Mouse (Mus musculus) C2C12 (cell line): Measurements from ENCODE around the gene Gm11037. TPM values are rescaled to one million over a fixed set of nuclear protein-coding genes. Genes with fewer than 3 reads are reported as not detected.
A peak's percentile ranks its signal among the peaks of the same experiment; 100 is the strongest.

Experiments
- H3K27me3 ChIP-seq: one replicate; pipeline ENCODE4 v1.6.1; 2011; ENCODE audit not compliant: control insufficient read depth, insufficient read depth, insufficient read length
- H3K36me3 ChIP-seq: one replicate; pipeline ENCODE4 v1.6.1; 2011; ENCODE audit not compliant: control insufficient read depth, insufficient read depth
- H3K4me3 ChIP-seq: one replicate; pipeline ENCODE4 v1.5.1; 2011; ENCODE audit warnings: mild to moderate bottlenecking, control low read depth; ENCODE audit not compliant: poor library complexity, insufficient read depth, severe bottlenecking
- H3K79me2 ChIP-seq: one replicate; pipeline ENCODE4 v1.6.1; 2011; ENCODE audit not compliant: control insufficient read depth, insufficient read depth
- H3K79me3 ChIP-seq: one replicate; pipeline ENCODE4 v1.6.1; 2011; ENCODE audit warnings: low read depth, control low read depth
- H3ac ChIP-seq: one replicate; pipeline ENCODE3; 2011; ENCODE audit warnings: low read depth; ENCODE audit not compliant: control insufficient read depth, insufficient read length
- CEBPB ChIP-seq: IDR thresholded peaks from one replicate; pipeline ENCODE4 v1.6.1; 2011; ENCODE audit warnings: low read depth, mild to moderate bottlenecking, control low read depth, moderate library complexity
- CTCF ChIP-seq: IDR thresholded peaks from one replicate; pipeline ENCODE4 v1.5.1; 2011; ENCODE audit not compliant: control insufficient read depth, insufficient read depth, insufficient read length
- FOSL1 ChIP-seq: IDR thresholded peaks from one replicate; pipeline ENCODE4 v1.8.0; 2011; ENCODE audit warnings: mild to moderate bottlenecking, low read length; ENCODE audit not compliant: poor library complexity, insufficient read depth, severe bottlenecking
- MAX ChIP-seq: IDR thresholded peaks from one replicate; pipeline ENCODE4 v1.6.1; 2011; ENCODE audit warnings: mild to moderate bottlenecking, control low read depth
- MYOD1 ChIP-seq: IDR thresholded peaks from one replicate; pipeline ENCODE4 v1.6.1; 2011; ENCODE audit warnings: low read depth; ENCODE audit not compliant: control insufficient read depth, insufficient read length
- MYOG ChIP-seq: IDR thresholded peaks from one replicate; pipeline ENCODE4 v1.6.1; 2011; ENCODE audit not compliant: control insufficient read depth, insufficient read length; ENCODE audit errors: extremely low read depth
- USF1 ChIP-seq: IDR thresholded peaks from one replicate; pipeline ENCODE4 v1.6.1; 2011; ENCODE audit warnings: low read depth, mild to moderate bottlenecking, control low read depth, moderate library complexity
- polyA plus RNA-seq: library from polyadenylated mRNA; unstranded; fragments of >200 nt; fragmentation: generic; extraction: Trizol; gene quantifications from one replicate; pipeline ENCODE4 v1.2.1, GENCODE M21; 2012; ENCODE audit warnings: missing spikeins

Gene Gm11037
- polyA plus RNA-seq, 1 experiment, result not detected

DNA sequence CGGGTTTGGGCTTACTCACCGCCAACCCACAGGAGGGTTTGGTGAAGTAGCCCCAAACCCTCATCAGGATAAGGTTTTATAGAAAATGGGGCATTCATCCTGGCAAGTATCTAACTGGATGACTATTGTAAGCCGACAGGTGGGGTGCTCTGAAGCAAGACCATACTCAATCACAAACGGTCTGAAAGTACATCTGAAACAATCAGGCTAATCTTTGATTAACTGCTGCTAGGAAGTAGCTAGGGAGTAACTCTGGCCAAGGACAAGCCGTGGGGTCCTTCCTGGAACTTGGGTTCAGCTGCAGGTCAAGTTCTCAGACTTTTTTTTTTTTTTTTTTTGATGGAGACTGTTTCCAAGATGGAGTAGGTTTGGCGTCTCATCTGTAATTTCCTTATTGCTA is 34.7 kb downstream of the Gm11037 start:
- H3K36me3 ChIP-seq, result no peaks in the 10 kb centered on the region
- no peaks in the 10 kb centered on the region for H3K27me3 ChIP-seq
- no peak overlapping the region for H3K4me3 ChIP-seq
- TF ChIP-seq CTCF, result no peak
- no peak for TF ChIP-seq MYOG
- no peak overlapping the region for H3ac ChIP-seq
- no peaks in the 10 kb centered on the region for H3K79me2 ChIP-seq
- H3K79me3 ChIP-seq, result no peaks in the 10 kb centered on the region

DNA sequence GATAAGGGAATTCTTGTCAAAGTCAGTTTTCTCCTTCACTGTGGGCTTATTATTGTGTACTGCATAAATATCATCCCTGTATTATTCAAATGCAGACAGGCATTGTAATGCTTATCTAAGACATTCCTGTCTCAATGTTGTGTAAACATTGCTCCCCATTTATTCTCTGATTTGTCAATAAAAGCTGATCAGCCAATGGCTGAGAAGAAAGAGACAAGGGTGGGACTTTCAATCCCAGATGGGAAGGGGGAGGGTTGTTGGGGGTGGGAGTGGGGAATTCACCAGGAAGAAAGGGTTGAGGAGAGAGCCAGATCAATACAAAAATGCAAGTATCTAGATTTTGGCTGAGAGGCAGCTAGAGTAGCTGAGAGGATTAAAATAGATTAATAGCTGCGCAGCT is 35.6 kb downstream of the Gm11037 start:
- H3K79me2 ChIP-seq, result no peaks in the 10 kb centered on the region
- TF ChIP-seq MAX (no peak), USF1 (no peak), MYOD1 (no peak), CTCF (no peak), FOSL1 (no peak), CEBPB (no peak), MYOG (no peak)
- H3K27me3 ChIP-seq, result no peaks in the 10 kb centered on the region

DNA sequence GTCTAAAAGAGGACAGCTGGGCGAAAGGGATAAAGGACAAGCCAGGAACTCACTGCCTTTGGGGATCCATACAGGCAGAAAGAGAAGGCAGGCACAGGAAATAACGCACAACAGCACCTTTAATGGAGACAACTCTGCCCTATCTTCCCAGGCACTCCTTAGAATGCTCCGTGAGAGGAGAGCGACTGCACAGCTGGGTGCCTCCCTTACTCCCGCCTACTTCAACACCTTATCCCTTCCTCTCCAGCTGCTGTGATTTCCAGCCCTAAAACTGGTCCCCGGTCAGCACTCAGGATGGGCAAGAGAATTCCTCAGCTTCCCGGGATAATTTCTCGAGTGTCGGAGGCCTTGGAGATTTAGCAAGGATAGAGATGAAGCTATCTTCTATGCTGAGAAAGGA is 37.6 kb downstream of the Gm11037 start:
- H3K27me3 ChIP-seq, result no peaks in the 10 kb centered on the region

More for the DNA sequence above, 35.6 kb downstream of the Gm11037 start:
- Histone ChIP-seq H3K36me3 (no peaks in the 10 kb centered on the region), H3K4me3 (no peak overlapping the region), H3ac (no peak overlapping the region), H3K79me3 (no peaks in the 10 kb centered on the region)

DNA sequence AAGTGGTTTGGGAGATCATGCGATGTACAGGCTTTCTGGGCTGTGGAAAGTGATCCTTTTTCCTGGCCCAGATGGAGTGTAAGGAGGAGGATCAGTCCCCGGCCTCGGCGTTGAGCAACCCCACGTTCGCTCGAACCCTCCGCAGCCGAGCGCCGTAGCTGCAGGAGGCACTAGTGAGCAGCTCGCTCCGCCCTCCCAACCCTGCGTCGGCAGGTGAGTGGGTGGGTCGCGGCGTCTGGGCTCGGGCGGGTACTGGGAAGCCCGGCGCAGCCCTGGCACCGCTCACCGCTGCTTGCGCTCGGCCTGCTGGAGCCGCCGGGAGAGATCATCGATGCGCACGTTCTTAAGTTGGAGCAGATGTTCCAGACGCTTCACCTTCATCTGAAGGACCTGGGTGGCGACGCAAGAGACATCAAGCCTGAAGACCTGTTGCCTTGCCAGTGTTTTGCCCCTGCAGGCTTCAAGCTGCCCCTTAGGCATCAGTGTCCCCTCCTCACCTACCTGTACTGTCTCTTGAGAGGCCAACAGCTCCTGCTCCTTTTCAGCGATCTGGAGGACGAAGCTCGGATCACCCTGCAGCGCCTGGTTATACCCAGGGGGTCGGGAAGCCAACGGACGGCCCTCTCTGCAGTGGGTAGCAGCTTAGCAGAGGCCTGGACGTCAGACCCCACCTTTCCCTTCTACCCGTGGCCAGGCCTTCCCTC is 38.3 kb downstream of the Gm11037 start:
- no peaks in the 10 kb centered on the region for H3K27me3 ChIP-seq
- H3K79me2 ChIP-seq, result peaks cover 8% of the 10 kb centered on the region
- H3ac ChIP-seq, result no peak overlapping the region
- no peaks in the 10 kb centered on the region for H3K36me3 ChIP-seq
- H3K4me3 ChIP-seq, result no peak overlapping the region
- TF ChIP-seq MYOG, result no peak
- TF ChIP-seq FOSL1, result no peak
- TF ChIP-seq CTCF, result no peak
- no peak for TF ChIP-seq MAX
- no peak for TF ChIP-seq MYOD1
- no peak for TF ChIP-seq CEBPB
- TF ChIP-seq USF1, result no peak
- H3K79me3 ChIP-seq, result peaks cover 6% of the 10 kb centered on the region

More for the DNA sequence above, 37.6 kb downstream of the Gm11037 start:
- TF ChIP-seq MYOD1 (no peak), MYOG (no peak), MAX (no peak), CEBPB (no peak), USF1 (no peak), FOSL1 (no peak)
- H3K79me3 ChIP-seq, result peaks cover under 1% of the 10 kb centered on the region
- no peak overlapping the region for H3K4me3 ChIP-seq
- H3ac ChIP-seq, result no peak overlapping the region
- H3K36me3 ChIP-seq, result no peaks in the 10 kb centered on the region
- H3K79me2 ChIP-seq, result peaks cover 2% of the 10 kb centered on the region

DNA sequence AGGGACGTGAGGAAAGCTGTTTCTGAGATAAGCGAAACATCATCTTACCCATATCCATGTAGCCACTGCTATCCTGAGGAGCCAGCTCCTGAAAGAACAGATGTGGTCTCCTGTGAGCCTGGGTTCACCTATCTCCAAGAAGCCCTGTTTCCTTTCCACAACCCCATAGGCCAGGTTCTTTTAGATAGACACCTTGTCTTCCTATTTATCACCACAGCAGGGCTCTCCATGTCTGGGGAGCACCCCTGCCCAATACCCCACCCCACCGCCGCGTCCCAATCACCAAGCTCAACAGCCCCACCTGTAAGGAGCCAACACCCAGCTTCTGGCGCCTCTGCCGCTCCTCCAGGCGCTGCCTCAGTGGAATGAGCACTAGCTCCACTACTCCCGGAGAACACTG is 39.0 kb downstream of the Gm11037 start:
- Histone ChIP-seq H3K27me3 (no peaks in the 10 kb centered on the region), H3K4me3 (no peak overlapping the region), H3K36me3 (peaks cover 1% of the 10 kb centered on the region), H3K79me3 (peaks cover 12% of the 10 kb centered on the region), H3ac (no peak overlapping the region), H3K79me2 (peaks cover 16% of the 10 kb centered on the region)
- TF ChIP-seq CEBPB, result no peak
- TF ChIP-seq FOSL1, result no peak
- TF ChIP-seq MAX, result no peak

DNA sequence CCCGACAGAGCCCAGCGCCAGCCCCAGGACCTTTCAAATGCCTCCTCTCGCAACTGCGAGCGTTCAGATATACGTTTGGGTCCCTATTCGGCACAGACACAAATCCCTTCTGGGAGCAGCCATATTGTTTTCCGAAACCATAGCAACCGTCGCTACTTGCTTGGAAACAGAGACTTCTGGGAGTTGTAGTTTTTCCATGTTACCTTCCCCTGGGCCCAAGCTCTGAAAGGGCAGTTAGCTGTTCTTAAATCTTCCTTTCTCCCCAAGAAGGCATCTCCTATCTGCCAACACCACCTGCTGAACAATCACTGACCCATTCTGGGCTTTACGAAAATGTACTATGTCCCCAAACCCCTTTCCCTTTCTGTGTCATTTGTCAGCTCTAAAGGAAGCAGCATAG is 41.4 kb downstream of the Gm11037 start:
- H3K79me2 ChIP-seq, result peaks cover 40% of the 10 kb centered on the region
- TF ChIP-seq USF1 (no peak), CEBPB (no peak), MYOD1 (no peak), MYOG (no peak), FOSL1 (no peak), MAX (no peak), CTCF (no peak)
- peak overlapping the region; percentile 19 for H3ac ChIP-seq
- peak overlapping the region; percentile 8 for H3K4me3 ChIP-seq
- H3K27me3 ChIP-seq, result no peaks in the 10 kb centered on the region
- H3K36me3 ChIP-seq, result peaks cover 13% of the 10 kb centered on the region
- peaks cover 33% of the 10 kb centered on the region for H3K79me3 ChIP-seq
